In the genomic region with DNA sequence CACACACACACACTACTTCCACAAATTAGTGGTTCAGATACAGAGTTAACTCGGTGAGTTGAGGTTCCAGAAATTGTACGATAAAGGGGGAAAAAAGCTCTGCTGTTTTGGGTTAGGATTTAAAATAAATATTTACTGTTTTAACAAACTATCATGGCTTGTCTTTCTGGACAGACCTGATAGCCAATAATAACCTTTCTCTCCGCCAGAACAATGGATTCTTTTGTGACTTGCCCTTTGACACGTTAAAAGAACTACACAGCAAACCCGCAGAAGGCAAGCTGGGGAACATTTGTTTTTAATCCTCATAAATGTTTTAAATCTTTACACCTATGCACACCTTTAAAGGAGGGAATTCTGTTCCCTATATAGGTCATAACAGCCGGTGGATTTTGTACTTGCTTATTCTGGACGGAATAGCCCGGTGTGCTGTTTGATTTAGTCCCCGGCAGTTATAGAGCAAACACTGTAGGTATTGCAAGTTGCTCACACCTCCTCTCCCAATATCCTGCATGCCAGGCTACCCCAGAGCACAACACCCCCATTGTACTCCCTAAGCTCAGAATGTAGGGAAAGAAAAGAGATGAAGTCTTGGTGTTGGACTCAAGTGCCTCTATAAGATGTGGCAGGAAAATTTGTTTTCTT, we compare ENCODE assay signal across 8 mouse cellular contexts.
A peak's percentile ranks its signal among the peaks of the same experiment; 100 is the strongest.
DNase-seq lines count a peak whose midpoint lies in the region; ATAC-seq lines count a peak whose summit lies in the region.

No protein-coding gene starts in this region.

- no peak for ATAC-seq in kidney, embryonic 15.5 days (replicated peaks; ENCODE audit: low FRiP score)
- ATAC-seq in embryonic facial prominence, embryonic 15.5 days (ENCODE audit: insufficient number of reproducible peaks, low FRiP score, low TSS enrichment, low read depth), result no peak
- ATAC-seq in intestine, embryonic 16.5 days, result peak; percentile 41; the same call in 1 of the 2 replicates
- 0 out of 2 replicates have a peak, but pooled peaks have one; percentile 15 for ATAC-seq in neural tube, embryonic 14.5 days (ENCODE audit: low read depth)

- H3K27me3 ChIP-seq in kidney, embryonic 15.5 days, result no peaks in the 10 kb centered on the region
- H3K27me3 ChIP-seq in embryonic facial prominence, embryonic 15.5 days, result no peaks in the 10 kb centered on the region
- H3K27me3 ChIP-seq in intestine, embryonic 16.5 days (replicated peaks; ENCODE audit: control insufficient read depth, insufficient read depth, low read length), result no peaks in the 10 kb centered on the region
- H3K27me3 ChIP-seq in neural tube, embryonic 14.5 days (ENCODE audit: control insufficient read depth, insufficient read depth, low read length), result no peaks in the 10 kb centered on the region

- H3K9me3 ChIP-seq in kidney, embryonic 15.5 days (replicated peaks), result no peaks in the 10 kb centered on the region
- H3K9me3 ChIP-seq in embryonic facial prominence, embryonic 15.5 days (replicated peaks), result no peaks in the 10 kb centered on the region
- no peaks in the 10 kb centered on the region for H3K9me3 ChIP-seq in intestine, embryonic 16.5 days (ENCODE audit: control insufficient read depth, low read length)
- no peaks in the 10 kb centered on the region for H3K9me3 ChIP-seq in neural tube, embryonic 14.5 days (ENCODE audit: control insufficient read depth, low read length)

- H3K4me2 ChIP-seq in kidney, embryonic 15.5 days, result peak overlapping the region; percentile 78
- peak overlapping the region; percentile 92 for H3K4me2 ChIP-seq in embryonic facial prominence, embryonic 15.5 days (replicated peaks)
- peak overlapping the region; percentile 86 for H3K4me2 ChIP-seq in intestine, embryonic 16.5 days (ENCODE audit: low read depth, low read length)
- H3K4me2 ChIP-seq in neural tube, embryonic 14.5 days (ENCODE audit: low read depth, low read length), result peak overlapping the region; percentile 83

- no peaks in the 10 kb centered on the region for H3K36me3 ChIP-seq in kidney, embryonic 15.5 days
- H3K36me3 ChIP-seq in embryonic facial prominence, embryonic 15.5 days, result no peaks in the 10 kb centered on the region
- H3K36me3 ChIP-seq in intestine, embryonic 16.5 days (ENCODE audit: control insufficient read depth, insufficient read depth, low read length), result no peaks in the 10 kb centered on the region
- no peaks in the 10 kb centered on the region for H3K36me3 ChIP-seq in neural tube, embryonic 14.5 days (ENCODE audit: control insufficient read depth, insufficient read depth, low read length)

- WGBS in kidney, embryonic 15.5 days, result 38% methylated on average over 9 of the region's 9 CpGs
- 23% methylated on average over 9 of the region's 9 CpGs for WGBS in embryonic facial prominence, embryonic 15.5 days
- 23% methylated on average over 9 of the region's 9 CpGs for WGBS in intestine, embryonic 16.5 days
- 26% methylated on average over 9 of the region's 9 CpGs for WGBS in neural tube, embryonic 14.5 days

- H3K9ac ChIP-seq in kidney, embryonic 15.5 days, result 0 out of 2 replicates have a peak overlapping the region, but pooled peaks have one; percentile 54
- H3K9ac ChIP-seq in embryonic facial prominence, embryonic 15.5 days, result no peak overlapping the region
- H3K9ac ChIP-seq in intestine, embryonic 16.5 days (ENCODE audit: low read depth, low read length), result peak overlapping the region; percentile 36; the same call in 1 of the 2 replicates
- H3K9ac ChIP-seq in neural tube, embryonic 14.5 days (replicated peaks; ENCODE audit: low read depth, low read length), result peak overlapping the region; percentile 32; the same call in 1 of the 2 replicates

- H3K27ac ChIP-seq in kidney, embryonic 15.5 days, result peak overlapping the region; percentile 96
- H3K27ac ChIP-seq in embryonic facial prominence, embryonic 15.5 days (replicated peaks), result no peak overlapping the region
- peak overlapping the region; percentile 34; the same call in 1 of the 2 replicates for H3K27ac ChIP-seq in intestine, embryonic 16.5 days (ENCODE audit: low read length)
- peak overlapping the region; percentile 95 for H3K27ac ChIP-seq in neural tube, embryonic 14.5 days (ENCODE audit: low read depth, low read length)

- H3K4me1 ChIP-seq in kidney, embryonic 15.5 days, result peaks cover 22% of the 10 kb centered on the region
- peaks cover 4% of the 10 kb centered on the region; the same call in 1 of the 2 replicates for H3K4me1 ChIP-seq in embryonic facial prominence, embryonic 15.5 days
- peaks cover 5% of the 10 kb centered on the region; the same call in 1 of the 2 replicates for H3K4me1 ChIP-seq in intestine, embryonic 16.5 days (ENCODE audit: control insufficient read depth, insufficient read depth, low read length)
- H3K4me1 ChIP-seq in neural tube, embryonic 14.5 days (ENCODE audit: control insufficient read depth, insufficient read depth, low read length), result peaks cover 12% of the 10 kb centered on the region

- no peak for DNase-seq in kidney, postnatal 4 days
- DNase-seq in left cerebral cortex, adult 11 months (ENCODE audit: low spot score), result no peak
- no peak for DNase-seq in spleen, postnatal 4 days (ENCODE audit: low spot score in 2 of 2)
- no peak for DNase-seq in gastrocnemius, postnatal 4 days (ENCODE audit: low spot score in 2 of 2)

- H3K4me3 ChIP-seq in kidney, embryonic 15.5 days (replicated peaks), result peak overlapping the region; percentile 63
- peak overlapping the region; percentile 57 for H3K4me3 ChIP-seq in embryonic facial prominence, embryonic 15.5 days (replicated peaks)
- peak overlapping the region; percentile 74 for H3K4me3 ChIP-seq in intestine, embryonic 16.5 days (ENCODE audit: low read length)
- H3K4me3 ChIP-seq in neural tube, embryonic 14.5 days (ENCODE audit: low read depth, low read length), result peak overlapping the region; percentile 62

Comparison
In these comparisons a context has a peak if more than half of its experiments do, and no peak if none do; other contexts are left out.
1. ATAC-seq: peak in intestine, embryonic 16.5 days (single experiment) and neural tube, embryonic 14.5 days (single experiment); none in kidney, embryonic 15.5 days (single experiment) and embryonic facial prominence, embryonic 15.5 days (single experiment).
2. Peak in every context shown above with its lines, with median percentiles within 50 percentile points of each other: H3K4me2 ChIP-seq and H3K4me3 ChIP-seq.